Mouse (Mus musculus) brain, embryonic 14.5 days (tissue): ENCODE measurements around the gene Cst3. TPM values are rescaled to one million over a fixed set of nuclear protein-coding genes. Genes with fewer than 3 reads are reported as not detected.

ENCODE experiments used
- DNase-seq: peaks from one replicate; pipeline ENCODE4 v3.0.0-alpha.2; 2011; ENCODE audit warnings: low read depth
- CTCF ChIP-seq: fragments of 200-500 bp; IDR thresholded peaks from 2 replicates; pipeline ENCODE4 v1.5.1; 2012; ENCODE audit warnings: inconsistent platforms, mild to moderate bottlenecking, moderate library complexity, borderline replicate concordance; ENCODE audit not compliant: insufficient read depth, insufficient read length; ENCODE audit errors: extremely low read depth
- POLR2A ChIP-seq: fragments of 200-500 bp; IDR thresholded peaks from 2 replicates; pipeline ENCODE4 v1.6.1; 2012; ENCODE audit warnings: mild to moderate bottlenecking, inconsistent platforms, borderline replicate concordance; ENCODE audit not compliant: poor library complexity, insufficient read depth, insufficient read length, severe bottlenecking; ENCODE audit errors: extremely low read depth
- polyA plus RNA-seq: library from polyadenylated mRNA; depleted of rRNA; stranded (reverse); fragments of >200 nt; gene quantifications from 2 replicates; pipeline ENCODE4 v1.2.3, GENCODE M21; 2012; rRNA removed

Cst3 gene
- polyA plus RNA-seq, 1 experiment: 465 TPM

DNA sequence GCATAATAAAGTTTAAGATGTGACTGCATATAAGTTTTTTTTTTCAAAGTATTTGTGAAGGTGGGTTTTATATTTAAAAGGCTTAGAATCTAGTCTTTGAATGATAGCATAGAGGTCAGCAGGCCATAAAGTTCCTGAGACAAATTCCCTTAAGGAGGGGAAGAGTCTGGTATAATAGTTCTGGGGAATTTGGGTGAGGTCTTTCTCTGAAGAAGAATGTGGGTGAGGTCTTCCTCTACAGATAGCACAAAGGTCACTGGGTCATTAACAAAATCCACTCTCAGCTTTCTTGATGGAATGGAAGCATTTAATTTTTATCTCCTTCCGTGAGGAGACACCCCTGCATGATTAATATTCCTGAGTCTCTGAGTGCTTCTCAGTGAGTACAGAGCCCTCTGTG, 49.5 kb downstream of the Cst3 start:
- TF ChIP-seq POLR2A (no peak), CTCF (no peak)
- DNase-seq: no peak

Other genes with a start within 250 kb of the Cst3 start
- gene Nxt1, start 203.1 kb downstream of the Cst3 start, polyA plus RNA-seq: 43.8 and 68.5 TPM in 2 replicates
- gene Gzf1, start 194.7 kb downstream of the Cst3 start, polyA plus RNA-seq: 12.9 and 15.0 TPM in 2 replicates
- 32.7 and 47.7 TPM in 2 replicates for gene Napb, start 143.2 kb downstream of the Cst3 start, polyA plus RNA-seq
- not detected in 2 replicates for gene Cstl1, start 125.3 kb downstream of the Cst3 start, polyA plus RNA-seq
- gene Cst11, start 104.2 kb downstream of the Cst3 start, polyA plus RNA-seq: 0.16 TPM in 1 of 2 replicates, not detected in the other
- not detected in 2 replicates for gene 8030411F24Rik, start 93.7 kb downstream of the Cst3 start, polyA plus RNA-seq
- not detected in 2 replicates for gene Cst12, start 86.3 kb downstream of the Cst3 start, polyA plus RNA-seq
- gene Cst8, start 76.9 kb downstream of the Cst3 start, polyA plus RNA-seq: 0.10 TPM in 1 of 2 replicates, not detected in the other
- not detected in 2 replicates for gene Cst13, start 55.6 kb downstream of the Cst3 start, polyA plus RNA-seq
- not detected in 2 replicates for gene Cst9, start 40.5 kb downstream of the Cst3 start, polyA plus RNA-seq
- gene 9230104L09Rik, start 10.7 kb downstream of the Cst3 start, polyA plus RNA-seq: not detected in 2 replicates
- not detected in 2 replicates for gene Gm1330, start 127.6 kb upstream of the Cst3 start, polyA plus RNA-seq
- not detected in 2 replicates for gene Gm10750, start 141.5 kb upstream of the Cst3 start, polyA plus RNA-seq